Mouse (Mus musculus): ENCODE results near the gene Efhb.

The Efhb gene

DNA sequence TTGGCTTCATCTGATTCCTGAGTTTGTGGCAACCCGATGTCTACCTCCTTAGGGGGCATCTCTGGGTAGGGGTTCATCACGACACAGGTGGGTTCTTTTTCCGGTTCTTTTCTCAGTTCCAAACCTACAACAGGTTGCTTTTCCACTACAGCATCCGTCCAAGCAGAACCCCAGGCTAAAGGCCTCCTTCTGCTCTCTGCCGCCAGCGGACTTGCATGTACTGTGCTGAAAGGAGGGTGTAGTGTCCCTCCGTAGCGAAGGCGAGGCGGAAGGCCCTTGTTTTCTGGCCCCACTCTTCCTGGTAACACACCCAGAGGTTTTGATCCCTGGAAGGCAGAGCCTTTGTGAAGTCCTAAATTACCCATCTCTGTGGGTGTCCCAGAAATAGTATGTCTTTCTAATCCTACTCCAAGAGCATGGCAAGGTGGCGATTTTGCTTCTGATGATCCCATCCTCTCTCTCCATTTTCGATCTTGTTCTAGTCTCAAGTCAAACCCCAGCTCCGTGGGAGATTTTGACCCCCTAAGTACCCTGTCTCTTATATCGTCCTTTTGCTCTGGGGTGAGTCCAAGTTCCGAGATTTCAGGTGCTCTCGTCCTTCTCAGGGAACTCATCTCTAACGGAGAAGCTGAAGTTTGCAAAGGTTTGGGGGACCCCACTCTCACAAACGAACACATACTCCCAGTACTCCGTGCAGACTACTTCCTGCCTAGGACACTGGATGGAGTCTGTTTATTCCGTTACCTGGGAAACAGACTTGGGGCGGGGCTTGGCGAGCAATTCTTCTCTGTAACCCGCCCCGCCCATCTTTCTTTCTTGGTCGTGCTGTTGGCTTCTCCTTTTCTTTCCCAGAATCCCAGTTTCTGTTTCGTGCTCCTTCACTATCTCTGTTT lies at the start of gene Efhb:
Efhb (minus strand) TSS at position 719 of the 893 bp plus-strand sequence.
- DNase-seq (ENCODE audit: low read depth, low spot score) = peak; percentile 83

- DNase-seq (ENCODE audit: low read depth, low spot score) = peak; percentile 16
Measured at GRCm38 (mm10) chr17:53512311-53512951, 49.3 kb upstream of the Efhb start.

DNA sequence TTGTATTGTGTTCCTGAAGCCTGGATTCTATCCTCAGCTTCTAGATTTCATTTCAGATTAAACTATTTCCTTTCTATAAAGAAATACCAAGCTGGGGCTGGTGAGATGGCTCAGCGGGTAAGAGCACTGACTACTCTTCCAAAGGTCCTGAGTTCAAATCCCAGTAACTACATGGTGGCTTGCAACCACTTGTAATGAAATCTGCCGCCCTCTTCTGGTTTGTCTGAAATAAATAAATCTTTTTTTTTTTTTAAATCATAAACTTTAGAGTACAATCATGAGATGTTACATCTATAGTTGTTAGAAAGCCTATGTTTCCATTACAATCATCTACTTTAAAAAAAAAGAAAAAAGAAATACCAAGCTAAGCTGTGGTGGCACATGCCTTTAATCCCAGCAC lies 39.8 kb upstream of the Efhb start:
- DNase-seq (ENCODE audit: low read depth, low spot score) = no peak

- no peak for DNase-seq (ENCODE audit: low read depth, low spot score)
Measured at GRCm38 (mm10) chr17:53489007-53489378, 25.9 kb upstream of the Efhb start.

- no peak for DNase-seq (ENCODE audit: low read depth, low spot score)
Measured at GRCm38 (mm10) chr17:53488291-53489006, 25.3 kb upstream of the Efhb start.

DNA sequence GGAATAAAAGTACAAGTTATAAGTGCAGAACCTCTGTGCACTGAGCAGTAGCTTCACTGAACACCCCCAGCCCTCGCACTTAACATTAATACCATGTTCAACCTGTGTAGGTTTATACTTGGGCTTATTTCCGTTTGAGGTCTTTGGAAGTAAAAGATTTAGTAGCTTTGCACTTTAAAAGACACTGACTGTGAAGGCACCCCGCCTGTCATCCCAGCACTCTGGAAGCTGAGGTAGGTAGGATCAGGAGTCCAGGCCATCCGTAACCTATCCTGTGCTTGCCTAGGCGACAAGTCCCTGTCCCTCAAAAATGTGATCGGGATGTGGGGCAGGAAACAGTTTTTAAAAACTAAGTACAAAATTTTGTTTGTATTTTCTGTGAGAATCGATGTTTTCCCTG lies 17.3 kb upstream of the Efhb start:
- peak; percentile 10 for DNase-seq (ENCODE audit: low read depth, low spot score)

DNA sequence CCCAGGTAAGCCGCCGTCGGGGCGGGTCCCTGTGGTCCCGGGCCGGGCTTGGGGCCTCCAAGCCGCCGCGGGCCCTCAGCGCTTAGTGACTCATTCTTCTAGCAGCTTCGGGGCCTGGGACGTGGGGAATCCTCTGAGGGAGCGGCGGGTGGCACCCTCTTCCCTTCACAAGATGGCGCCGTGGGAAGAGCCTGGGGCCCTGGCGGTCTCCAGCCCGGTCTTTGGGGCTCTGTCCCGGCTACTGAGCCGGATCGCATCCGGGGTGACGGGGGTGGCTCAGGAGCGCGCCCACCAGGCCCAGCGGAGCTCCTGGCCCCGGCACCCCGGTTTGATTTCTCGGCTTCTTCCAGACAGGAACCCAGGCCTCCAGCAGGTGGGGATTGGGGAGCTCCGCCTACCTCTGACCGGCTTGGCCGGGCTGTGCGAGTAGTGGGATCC lies 16.5 kb upstream of the Efhb start:
- no peak for DNase-seq (ENCODE audit: low read depth, low spot score)

DNA sequence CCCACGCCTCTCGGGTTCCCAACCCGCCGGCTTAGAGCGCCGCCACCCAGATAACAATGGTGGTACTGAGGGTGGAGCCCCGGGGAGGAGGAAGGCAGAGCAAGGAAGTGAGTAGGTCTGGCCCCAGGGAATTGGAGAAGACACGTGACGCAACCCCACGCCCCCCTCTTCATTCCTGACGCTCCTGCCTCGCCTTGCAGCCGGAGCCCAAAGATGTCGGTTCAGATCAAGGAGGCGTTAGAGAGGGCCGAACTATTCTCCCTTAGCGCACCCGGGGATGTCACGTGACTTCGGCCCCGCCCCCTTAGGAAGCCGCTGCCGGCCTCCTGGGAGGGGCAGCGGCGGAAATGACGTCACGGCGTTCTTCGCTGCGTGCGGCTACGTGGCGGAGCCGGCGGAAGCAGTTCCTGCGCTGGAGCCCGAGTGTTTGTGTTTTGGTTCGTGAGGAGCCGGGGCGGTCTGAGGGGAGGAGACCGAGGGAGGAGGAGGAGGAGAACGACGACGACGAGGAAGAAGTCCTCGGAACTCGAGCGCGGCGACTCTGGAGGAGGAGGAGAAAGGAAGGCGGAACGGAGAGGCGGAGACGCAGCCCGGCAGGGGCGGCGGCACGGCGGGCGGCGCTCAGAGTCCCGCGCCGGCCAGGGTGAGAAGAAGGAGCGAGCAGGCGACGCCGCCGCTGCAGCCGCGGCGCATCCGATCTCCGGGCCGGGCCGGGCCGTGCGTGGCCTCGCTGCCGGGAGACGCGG lies 15.9 kb upstream of the Efhb start, which contains the start of gene Rab5a:
Rab5a (plus strand) TSS at position 377 of the 746 bp plus-strand sequence.
- DNase-seq (ENCODE audit: low read depth, low spot score) = peak; percentile 99

GRCm38 (mm10) chr17:53478066-53478857 lies 15.1 kb upstream of the Efhb start:
- no peak for DNase-seq (ENCODE audit: low read depth, low spot score)

- no peak for DNase-seq (ENCODE audit: low read depth, low spot score)
Measured at GRCm38 (mm10) chr17:53468697-53469096, 5.6 kb upstream of the Efhb start.

DNA sequence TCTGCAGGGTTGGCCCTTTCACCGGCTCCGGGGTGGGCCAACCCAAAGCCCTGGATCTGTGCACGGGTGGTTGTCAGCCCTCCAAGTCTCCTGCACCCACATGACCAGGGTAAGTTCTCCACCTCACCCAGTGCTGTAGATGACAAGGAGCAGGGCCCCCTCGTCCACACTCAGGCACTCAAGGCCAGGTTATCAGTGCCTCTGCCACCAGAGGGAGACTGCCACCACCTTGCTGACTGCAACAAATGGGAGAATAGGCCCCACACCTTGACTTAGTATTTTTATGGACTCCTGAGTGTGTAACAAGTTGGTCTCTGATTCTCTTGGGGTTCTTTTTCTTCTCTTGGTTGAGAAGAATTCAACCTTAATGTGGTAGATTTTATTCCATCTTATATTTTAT lies 2.4 kb upstream of the Efhb start:
- peak; percentile 18 for DNase-seq (ENCODE audit: low read depth, low spot score)

GRCm38 (mm10) chr17:53463496-53463840 lies 347 bp upstream of the Efhb start:
- DNase-seq (ENCODE audit: low read depth, low spot score) = no peak

- DNase-seq (ENCODE audit: low read depth, low spot score) = no peak
Measured at GRCm38 (mm10) chr17:53456742-53457141, 6.4 kb downstream of the Efhb start.

DNA sequence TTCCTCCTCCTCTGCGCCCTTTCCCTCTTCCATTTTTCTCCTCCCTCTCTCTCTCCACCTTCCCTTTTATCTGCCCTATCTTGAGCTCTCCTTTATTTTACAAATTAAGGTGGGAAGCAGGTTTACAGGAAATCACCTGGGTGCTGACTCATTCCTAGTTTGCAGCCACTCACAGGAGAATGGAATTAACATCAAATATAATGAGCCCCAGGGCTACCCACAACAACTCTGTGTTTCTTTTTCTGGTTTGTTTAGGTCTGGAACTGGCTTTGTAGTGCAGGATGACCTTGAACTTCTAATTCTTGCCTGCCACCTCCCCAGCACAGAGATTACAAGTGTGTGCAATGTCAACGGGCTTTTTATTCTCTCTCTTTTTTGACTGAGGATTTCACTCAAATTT lies 7.0 kb downstream of the Efhb start:
- no peak for DNase-seq (ENCODE audit: low read depth, low spot score)

DNA sequence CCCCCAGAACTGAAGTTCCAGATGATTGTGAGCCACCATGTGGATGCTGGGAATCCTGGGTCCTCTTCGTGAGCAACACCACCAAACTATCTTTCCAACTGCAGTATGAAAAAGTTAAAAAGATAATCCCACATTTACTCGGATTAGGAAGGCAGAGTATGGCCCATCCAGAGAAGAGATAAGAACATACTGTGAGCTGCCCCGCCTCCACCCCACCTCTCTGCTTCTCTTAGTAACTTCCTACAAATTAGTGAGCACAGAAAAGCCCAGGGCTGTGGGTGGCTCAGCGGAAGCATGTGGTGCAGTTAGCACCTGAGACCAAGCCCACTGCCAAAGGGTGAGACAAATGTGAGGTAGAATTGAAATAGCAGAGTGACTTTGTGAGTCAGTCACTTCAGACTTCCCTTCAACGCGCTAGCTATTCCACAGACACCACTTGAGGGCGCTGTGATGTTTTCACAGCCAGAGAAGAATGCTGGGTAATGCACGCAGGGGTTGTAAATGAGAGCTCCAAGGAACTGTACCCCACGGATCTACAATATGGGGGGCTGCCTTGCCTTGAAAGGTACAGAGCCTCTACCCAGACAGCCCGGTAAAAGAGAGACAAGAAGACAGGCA lies 60.3 kb downstream of the Efhb start:
- DNase-seq (ENCODE audit: low read depth, low spot score) = peak; percentile 7

GRCm38 (mm10) chr17:53393201-53393600 lies 69.9 kb downstream of the Efhb start:
- no peak for DNase-seq (ENCODE audit: low read depth, low spot score)

- DNase-seq (ENCODE audit: low read depth, low spot score) = peak; percentile 14
Measured at GRCm38 (mm10) chr17:53389507-53389906, 73.6 kb downstream of the Efhb start.

DNA sequence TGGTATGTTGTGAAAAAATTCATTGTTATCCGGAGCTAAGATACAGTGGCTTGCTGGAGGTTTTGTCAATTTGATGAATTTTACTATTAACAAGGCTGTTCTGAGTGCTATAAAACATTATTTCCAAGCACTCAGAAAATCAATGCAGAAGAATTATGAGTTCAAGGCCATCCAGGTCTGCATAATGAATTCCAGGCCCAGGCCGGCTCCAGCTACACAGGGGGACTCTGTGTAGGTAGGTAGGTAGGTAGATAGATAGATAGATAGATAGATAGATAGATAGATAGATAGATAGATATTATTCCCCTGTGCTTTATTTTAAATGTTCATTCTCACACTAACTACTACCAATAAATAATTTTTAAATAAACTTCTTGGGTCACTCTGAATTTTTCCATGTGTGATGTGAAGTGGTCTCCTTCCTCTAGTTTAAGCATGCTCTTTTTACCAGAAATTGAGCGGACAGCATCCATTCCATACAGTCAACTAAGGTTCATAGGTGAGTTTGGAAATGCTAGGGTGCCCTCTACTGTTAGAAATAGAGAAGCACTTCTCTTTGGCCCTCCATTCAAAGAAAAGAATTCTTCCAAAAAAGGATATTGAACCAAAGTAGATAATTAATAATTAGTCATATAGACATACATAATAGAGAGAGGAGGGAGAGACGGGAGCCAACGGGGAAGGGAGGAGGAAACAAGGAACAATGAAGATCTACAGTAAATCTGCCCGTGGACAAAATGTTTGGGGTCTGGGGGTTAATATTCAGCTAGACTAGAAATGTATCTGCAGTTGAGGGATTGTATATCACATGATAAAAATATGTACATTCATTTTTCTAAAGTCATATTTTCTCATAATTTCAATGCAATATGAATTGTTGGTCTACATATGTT lies 75.3 kb downstream of the Efhb start:
- peak; percentile 11 for DNase-seq (ENCODE audit: low read depth, low spot score)

DNA sequence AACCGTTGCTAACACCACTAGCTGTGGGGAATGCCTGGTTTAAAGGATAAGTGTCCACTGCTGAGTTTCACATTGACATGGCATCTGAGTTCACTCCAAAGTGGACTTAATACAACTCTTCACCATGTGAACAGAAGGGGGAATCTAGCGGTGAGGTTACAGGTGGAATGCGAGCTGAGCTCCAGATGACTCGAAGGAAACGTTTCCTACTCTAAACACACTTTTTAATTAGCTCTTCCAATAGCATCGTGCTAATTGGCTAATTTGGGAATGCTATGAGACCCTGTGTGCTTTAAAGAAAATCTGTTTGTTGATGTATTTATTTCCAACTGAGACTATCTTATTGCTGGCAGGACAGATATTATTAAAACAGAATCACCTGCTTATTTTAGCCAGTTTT lies 76.3 kb downstream of the Efhb start:
- DNase-seq (ENCODE audit: low read depth, low spot score) = no peak

Data from CD4-positive helper T cell, adult 2 months (primary cell).